Mouse (Mus musculus) CH12.LX (cell line): ENCODE data around the gene Zdhhc19. TPM values are rescaled to one million over a fixed set of nuclear protein-coding genes. Genes with fewer than 3 reads are reported as not detected.
A peak's percentile ranks its signal among the peaks of the same experiment; 100 is the strongest.

Experiments used
- DNase-seq: peaks from one replicate; pipeline ENCODE4 v3.0.0-alpha.2; 2013; ENCODE audit errors: extremely low read depth
- H3K27ac ChIP-seq: 2 replicates; pipeline ENCODE4 v1.5.1; 2012; ENCODE audit warnings: low read depth, mild to moderate bottlenecking, control low read depth, moderate library complexity; ENCODE audit not compliant: insufficient read depth
- H3K27me3 ChIP-seq: replicated peaks from 2 replicates; pipeline ENCODE3; 2012; ENCODE audit warnings: inconsistent platforms
- H3K36me3 ChIP-seq, 2 experiments: replicated peaks in 1 of 2; 2 replicates each; pipeline versions ENCODE3 to v1.6.1; 2012; ENCODE audit warnings: inconsistent platforms in 1 of 2, low read length in 1 of 2, mild to moderate bottlenecking in 1 of 2, mixed read lengths in 1 of 2, moderate library complexity in 1 of 2; ENCODE audit not compliant: control insufficient read depth in 1 of 2, insufficient read depth in 1 of 2
- H3K4me1 ChIP-seq, 2 experiments: 2 replicates each; pipeline ENCODE4 v1.6.1; 2012; ENCODE audit warnings: inconsistent platforms in 1 of 2, moderate library complexity in 1 of 2; ENCODE audit not compliant: insufficient read depth in 2 of 2, control insufficient read depth in 1 of 2
- H3K4me2 ChIP-seq: 2 replicates; pipeline ENCODE4 v1.6.1; 2012; ENCODE audit warnings: low read depth, mild to moderate bottlenecking, control low read depth; ENCODE audit not compliant: poor library complexity, insufficient read depth, severe bottlenecking
- H3K4me3 ChIP-seq, 3 experiments: fragments of 150-350 bp in 1 of 3; sonication (generic) in 1 of 3; replicated peaks in 1 of 3; 2 replicates each; pipeline versions ENCODE3 to v1.5.1; 2011 to 2012; ENCODE audit warnings: low read depth in 2 of 3, low read length in 2 of 3, mild to moderate bottlenecking in 2 of 3, moderate library complexity in 2 of 3, control low read depth in 1 of 3, improper control_type of control experiment in 1 of 3, inconsistent platforms in 1 of 3, mixed read lengths in 1 of 3; ENCODE audit not compliant: poor library complexity in 1 of 3
- H3K79me2 ChIP-seq: replicated peaks from 2 replicates; pipeline ENCODE4 v1.6.1; 2012; ENCODE audit warnings: mild to moderate bottlenecking, moderate library complexity; ENCODE audit not compliant: control insufficient read depth, poor library complexity, insufficient read depth, severe bottlenecking; ENCODE audit errors: extremely low read depth
- H3K9ac ChIP-seq: 2 replicates; pipeline ENCODE4 v1.6.1; 2012; ENCODE audit warnings: low read depth, mild to moderate bottlenecking, control low read depth, moderate library complexity; ENCODE audit not compliant: insufficient read depth
- H3K9me3 ChIP-seq: replicated peaks from 2 replicates; pipeline ENCODE3; 2012; ENCODE audit warnings: low read length, inconsistent platforms, mixed read lengths
- BHLHE40 ChIP-seq: IDR thresholded peaks from 2 replicates; pipeline ENCODE4 v1.6.1; 2011; ENCODE audit warnings: mild to moderate bottlenecking, low read depth, low read length, improper control_type of control experiment
- CHD1 ChIP-seq: IDR thresholded peaks from 2 replicates; pipeline ENCODE4 v1.6.1; 2012; ENCODE audit warnings: low read depth, low read length, improper control_type of control experiment, inconsistent platforms
- CHD2 ChIP-seq: IDR thresholded peaks from 2 replicates; pipeline ENCODE4 v1.6.1; 2011; ENCODE audit warnings: low read length, improper control_type of control experiment
- CTCF ChIP-seq, 2 experiments: IDR thresholded peaks in 1 of 2; conservative IDR thresholded peaks in 1 of 2; 2 replicates each; pipeline ENCODE4 v1.5.1; 2011 to 2012; ENCODE audit warnings: low read depth in 2 of 2, low read length in 2 of 2, improper control_type of control experiment in 1 of 2, inconsistent platforms in 1 of 2, mild to moderate bottlenecking in 1 of 2, moderate library complexity in 1 of 2
- ELF1 ChIP-seq: IDR thresholded peaks from 2 replicates; pipeline ENCODE4 v1.6.1; 2014; ENCODE audit warnings: low read depth, mild to moderate bottlenecking, inconsistent platforms, low read length, improper control_type of control experiment
- EP300 ChIP-seq: IDR thresholded peaks from 2 replicates; pipeline ENCODE4 v1.6.1; 2011; ENCODE audit warnings: low read length, improper control_type of control experiment
- ETS1 ChIP-seq: conservative IDR thresholded peaks from 2 replicates; pipeline ENCODE4 v1.6.1; 2012; ENCODE audit warnings: low read depth, mild to moderate bottlenecking, inconsistent platforms, low read length, improper control_type of control experiment, moderate library complexity
- GABPA ChIP-seq: IDR thresholded peaks from 2 replicates; pipeline ENCODE4 v1.6.1; 2012; ENCODE audit warnings: low read depth, low read length, improper control_type of control experiment, inconsistent platforms; ENCODE audit not compliant: insufficient replicate concordance
- JUND ChIP-seq: conservative IDR thresholded peaks from 2 replicates; pipeline ENCODE4 v1.6.1; 2011; ENCODE audit warnings: low read depth, low read length, improper control_type of control experiment
- MAFK ChIP-seq: IDR thresholded peaks from 2 replicates; pipeline ENCODE4 v1.6.1; 2011; ENCODE audit warnings: low read length, improper control_type of control experiment; ENCODE audit not compliant: insufficient replicate concordance
- MAZ ChIP-seq: IDR thresholded peaks from 2 replicates; pipeline ENCODE4 v1.6.1; 2012; ENCODE audit warnings: low read depth, mild to moderate bottlenecking, inconsistent platforms, low read length, improper control_type of control experiment, moderate library complexity
- MXI1 ChIP-seq: IDR thresholded peaks from 2 replicates; pipeline ENCODE4 v1.6.1; 2011; ENCODE audit warnings: mild to moderate bottlenecking, low read depth, low read length, improper control_type of control experiment
- MYC ChIP-seq: IDR thresholded peaks from 2 replicates; pipeline ENCODE4 v1.6.1; 2011; ENCODE audit warnings: low read depth, mild to moderate bottlenecking, improper control_type of control experiment, low read length
- NELFE ChIP-seq: IDR thresholded peaks from 2 replicates; pipeline ENCODE4 v1.6.1; 2011; ENCODE audit warnings: low read depth, low read length, improper control_type of control experiment
- NRF1 ChIP-seq: IDR thresholded peaks from 2 replicates; pipeline ENCODE4 v1.6.1; 2014; ENCODE audit warnings: low read depth, mild to moderate bottlenecking, inconsistent platforms, low read length, improper control_type of control experiment, moderate library complexity
- PAX5 ChIP-seq: IDR thresholded peaks from 2 replicates; pipeline ENCODE4 v1.6.1; 2012; ENCODE audit warnings: low read length, inconsistent platforms, mixed read lengths
- POLR2A ChIP-seq: IDR thresholded peaks from 2 replicates; pipeline ENCODE4 v1.6.1; 2011; ENCODE audit warnings: low read depth, mild to moderate bottlenecking, improper control_type of control experiment, low read length
- POLR2AphosphoS2 ChIP-seq: IDR thresholded peaks from 2 replicates; pipeline ENCODE4 v1.6.1; 2011; ENCODE audit warnings: low read depth, low read length, improper control_type of control experiment
- RAD21 ChIP-seq: IDR thresholded peaks from 2 replicates; pipeline ENCODE4 v1.6.1; 2011; ENCODE audit warnings: low read depth, mild to moderate bottlenecking, low read length, improper control_type of control experiment, moderate library complexity
- RCOR1 ChIP-seq: conservative IDR thresholded peaks from 2 replicates; pipeline ENCODE4 v1.6.1; 2012; ENCODE audit warnings: low read depth, mild to moderate bottlenecking, inconsistent platforms, low read length, improper control_type of control experiment
- SMC3 ChIP-seq: IDR thresholded peaks from 2 replicates; pipeline ENCODE4 v1.6.1; 2011; ENCODE audit warnings: low read depth, low read length, improper control_type of control experiment
- USF1 ChIP-seq: IDR thresholded peaks from 2 replicates; pipeline ENCODE4 v1.6.1; 2014; ENCODE audit warnings: low read depth, mild to moderate bottlenecking, inconsistent platforms, low read length, improper control_type of control experiment
- USF2 ChIP-seq: conservative IDR thresholded peaks from 2 replicates; pipeline ENCODE4 v1.6.1; 2011; ENCODE audit warnings: low read depth, low read length, improper control_type of control experiment
- ZC3H11A ChIP-seq: IDR thresholded peaks from 2 replicates; pipeline ENCODE4 v1.6.1; 2012; ENCODE audit warnings: low read depth, mild to moderate bottlenecking, inconsistent platforms, low read length, improper control_type of control experiment
- ZKSCAN1 ChIP-seq: IDR thresholded peaks from 2 replicates; pipeline ENCODE4 v1.6.1; 2012; ENCODE audit warnings: low read depth, inconsistent platforms, low read length, improper control_type of control experiment, borderline replicate concordance
- ZMIZ1 ChIP-seq: IDR thresholded peaks from 2 replicates; pipeline ENCODE4 v1.6.1; 2012; ENCODE audit warnings: low read depth, mild to moderate bottlenecking, inconsistent platforms, low read length, improper control_type of control experiment
- ZNF384 ChIP-seq: IDR thresholded peaks from 2 replicates; pipeline ENCODE4 v1.6.1; 2012; ENCODE audit warnings: low read depth, low read length, improper control_type of control experiment, inconsistent platforms
- dilution Hi-C: fragments of 300-500 bp; cut with MboI; formaldehyde crosslinking; loops from 2 replicates; pipeline ENCODE4 v1.14.3; 2020; ENCODE audit warnings: low sequenced_read_pairs; ENCODE audit not compliant: extremely low pct_unique_long_range_greater_than_20kb, extremely low pct_ligation_motif_present
- in situ Hi-C: fragments of 300-500 bp; cut with MboI; formaldehyde crosslinking; loops from 3 replicates; pipeline ENCODE4 v1.14.3; 2019; ENCODE audit warnings: low sequenced_read_pairs, low pct_ligation_motif_present, low pct_unique_long_range_greater_than_20kb, mixed read lengths
- polyA plus RNA-seq: library from polyadenylated mRNA; unstranded; fragments of >175 nt; gene quantifications from 2 replicates; pipeline ENCODE4 v1.2.1, GENCODE M21; 2012; ENCODE audit warnings: low read depth; ENCODE audit not compliant: insufficient read length
- total RNA-seq, 2 experiments: library from RNA; depleted of rRNA; stranded (reverse); fragments of 300-350 nt in 1 of 2; fragments of >200 nt in 1 of 2; gene quantifications; 2 replicates each; pipeline ENCODE4 v1.2.3; 2012 to 2014

Zdhhc19 gene
- total and polyA plus RNA-seq, 3 experiments, result not detected

DNA sequence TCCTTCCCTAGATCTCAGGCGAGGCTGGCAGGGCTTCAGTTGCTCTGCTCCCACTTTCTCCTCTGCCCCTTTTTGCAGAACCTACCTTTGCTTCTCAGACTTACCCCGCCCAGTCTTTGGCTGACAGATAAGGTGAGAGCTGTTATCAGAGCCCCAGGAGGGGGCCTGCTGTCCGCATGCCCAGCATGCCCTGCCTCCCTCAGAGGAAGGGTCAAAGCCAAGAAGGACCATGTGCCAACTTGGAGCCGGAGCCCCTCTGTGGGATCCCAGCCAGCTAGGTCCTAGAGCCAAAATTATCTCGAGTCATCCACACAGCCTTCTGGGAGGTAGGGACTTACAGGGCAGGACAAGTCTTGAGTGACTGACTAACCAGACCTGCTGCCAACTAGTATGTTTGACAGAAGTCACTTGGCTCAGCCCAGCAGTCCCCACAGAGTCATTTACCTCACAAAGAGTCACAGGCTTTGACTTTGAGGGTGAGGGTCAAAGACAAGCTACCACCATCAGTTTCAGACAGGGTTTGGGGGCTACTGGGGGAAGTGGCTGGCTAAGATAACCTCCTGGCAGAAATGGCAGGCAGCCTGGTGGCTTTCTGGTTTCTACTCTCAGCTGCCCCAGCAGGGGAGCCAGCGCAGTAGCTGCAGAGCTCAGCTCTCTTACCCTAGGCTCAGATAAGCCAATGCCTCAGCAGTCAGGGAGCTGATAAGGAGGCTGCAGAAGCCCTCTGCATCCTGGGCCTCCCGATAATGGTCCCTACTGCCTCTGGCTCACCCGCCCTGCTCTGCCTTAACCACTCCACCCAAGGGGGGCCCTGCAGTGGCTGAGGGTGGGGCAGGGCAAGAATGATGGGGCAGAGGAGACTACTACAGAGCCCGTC lies 13.2 kb downstream of the Zdhhc19 start:
- in situ Hi-C loops, result no loop called here
- Histone ChIP-seq H3K4me1 (0 out of 4 replicates have a peak, but pooled peaks cover 0 to 2% of the 10 kb centered on the region in 2 experiments), H3K4me3 (no peak overlapping the region), H3K36me3 (no peaks in the 10 kb centered on the region), H3K27ac (no peak overlapping the region), H3K27me3 (peaks cover 5% of the 10 kb centered on the region), H3K79me2 (no peaks in the 10 kb centered on the region), H3K9ac (no peak overlapping the region), H3K4me2 (no peak overlapping the region), H3K9me3 (no peaks in the 10 kb centered on the region)
- no peak for DNase-seq
- TF ChIP-seq CTCF (conservative IDR thresholded peaks at IDR 0.05 in 1 of 2, IDR thresholded peaks at IDR 0.05 in 1 of 2; ENCODE audit: low read depth in 2 of 2, low read length in 2 of 2) (0 out of 4 replicates have a peak, but pooled peaks of 1 of the 2 experiments have one; percentile 1), ZC3H11A (no peak), MAZ (no peak), RAD21 (peak; percentile 2; the same call in 1 of the 2 replicates), ETS1 (no peak), NELFE (no peak), CHD2 (no peak), POLR2AphosphoS2 (no peak), BHLHE40 (no peak), ELF1 (no peak), CHD1 (no peak), ZMIZ1 (no peak), SMC3 (no peak)
- dilution Hi-C loops, result no loop called here

- H3K27ac ChIP-seq, result no peak overlapping the region
- in situ Hi-C loops, result loop anchor here (5.0 kb wide), 1 partner anchor 122 kb away; no protein-coding TSS in a partner anchor
- H3K4me2 ChIP-seq, result no peak overlapping the region
- H3K79me2 ChIP-seq, result no peaks in the 10 kb centered on the region
- no peak overlapping the region for H3K4me3 ChIP-seq
- no peak for DNase-seq
- no peak overlapping the region for H3K9ac ChIP-seq
- dilution Hi-C loops, result no loop called here
- peaks cover 0 to 2% of the 10 kb centered on the region in 2 experiments; a peak in 1 of 4 replicates for H3K4me1 ChIP-seq
- TF ChIP-seq RAD21 (no peak), JUND (no peak), ZMIZ1 (no peak), USF1 (no peak), POLR2A (no peak), SMC3 (no peak), RCOR1 (no peak), MAFK (no peak), MXI1 (no peak), MYC (no peak), USF2 (no peak), ZC3H11A (no peak), PAX5 (no peak), EP300 (no peak), NRF1 (no peak), ZKSCAN1 (no peak), ETS1 (no peak), GABPA (no peak), ZNF384 (no peak), POLR2AphosphoS2 (no peak)
- H3K36me3 ChIP-seq, result no peaks in the 10 kb centered on the region
- peaks cover 2% of the 10 kb centered on the region for H3K27me3 ChIP-seq
- H3K9me3 ChIP-seq, result no peaks in the 10 kb centered on the region
Measured at GRCm38 (mm10) chr16:32510399-32511337, 14.6 kb downstream of the Zdhhc19 start.
